Mouse (Mus musculus): ENCODE measurements around the gene Gast. TPM values are rescaled to one million over a fixed set of nuclear protein-coding genes. Genes with fewer than 3 reads are reported as not detected.
A peak's percentile ranks its signal among the peaks of the same experiment; 100 is the strongest.

Gast gene
- total and polyA plus RNA-seq, 3 experiments, result not detected

DNA sequence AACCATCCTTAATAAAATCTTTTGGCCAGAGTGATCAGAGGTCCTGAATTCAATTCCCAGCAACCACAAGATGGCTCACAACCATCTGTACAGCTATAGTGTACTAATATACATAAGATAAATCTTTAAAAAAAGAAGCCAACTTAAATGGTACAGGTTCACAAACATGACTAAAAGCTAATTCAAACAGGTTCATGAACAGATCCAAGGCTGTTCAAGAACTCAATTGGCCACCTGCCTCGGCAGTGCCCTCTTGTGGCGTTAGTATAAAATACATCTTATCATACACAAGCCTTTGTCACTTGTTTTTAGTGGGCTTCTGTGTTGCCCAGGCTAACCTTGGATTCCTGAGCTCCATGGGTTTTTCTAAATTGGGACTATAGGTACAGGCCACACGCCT, 10.6 kb upstream of the Gast start (continued):
- TF ChIP-seq KAT2A (IDR thresholded peaks at IDR 0.05; ENCODE audit: insufficient replicate concordance, low read length) (no peak), JUND (conservative IDR thresholded peaks at IDR 0.05; ENCODE audit: low read depth, low read length) (peak; percentile 50; the same call in 1 of the 2 replicates), RAD21 (IDR thresholded peaks at IDR 0.05; ENCODE audit: low read depth, low read length) (peak; percentile 33), USF1 (IDR thresholded peaks at IDR 0.05; ENCODE audit: low read depth, low read length) (no peak), PAX5 (IDR thresholded peaks at IDR 0.05; ENCODE audit: low read length) (no peak), NELFE (IDR thresholded peaks at IDR 0.05; ENCODE audit: low read depth, low read length) (no peak), CHD1 (IDR thresholded peaks at IDR 0.05; ENCODE audit: low read depth, low read length) (no peak)

DNA sequence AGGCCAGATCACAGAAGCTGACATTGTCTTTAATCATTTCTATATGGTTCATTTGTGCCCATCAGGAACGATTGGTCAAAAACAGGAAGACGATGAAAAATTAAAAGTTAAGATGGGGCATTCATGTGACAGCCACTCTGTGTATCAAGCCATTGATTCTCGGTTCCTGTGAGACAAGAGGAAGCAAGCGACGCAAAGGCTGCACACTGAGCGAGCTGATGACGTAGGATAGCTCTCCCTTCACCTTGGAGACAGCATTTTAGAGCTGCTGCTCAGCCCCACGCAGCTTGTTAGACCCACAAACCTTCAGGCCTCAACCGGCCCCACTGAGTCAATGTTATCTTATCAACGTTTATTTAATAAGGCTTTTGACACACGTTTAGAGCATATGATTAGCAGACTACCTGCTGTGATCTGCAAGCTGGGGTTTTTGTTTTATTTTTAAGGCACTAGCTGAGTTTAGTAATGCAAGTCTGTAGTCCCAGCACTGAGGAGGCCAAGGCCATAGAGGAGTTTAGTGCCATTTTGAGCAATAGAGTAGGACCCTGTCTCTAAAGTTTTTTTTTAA, 9.1 kb upstream of the Gast start:
- no peak overlapping the region for H3K27ac ChIP-seq (ENCODE audit: insufficient read depth, low read depth)
- dilution Hi-C loops (cut with MboI; ENCODE audit: extremely low pct_ligation_motif_present, extremely low pct_unique_long_range_greater_than_20kb, low sequenced_read_pairs), result no loop called here
- no peak for TF ChIP-seq TCF12 (IDR thresholded peaks at IDR 0.05; ENCODE audit: low read depth, low read length)
- TF ChIP-seq SIN3A (IDR thresholded peaks at IDR 0.05; ENCODE audit: low read length), result no peak
- TF ChIP-seq BHLHE40 (IDR thresholded peaks at IDR 0.05; ENCODE audit: low read depth, low read length), result no peak
- no peak for TF ChIP-seq MEF2A (IDR thresholded peaks at IDR 0.05; ENCODE audit: borderline replicate concordance, low read depth, low read length)
- no peak for TF ChIP-seq JUND (conservative IDR thresholded peaks at IDR 0.05; ENCODE audit: low read depth, low read length)
- no peak for TF ChIP-seq JUN (IDR thresholded peaks at IDR 0.05; ENCODE audit: insufficient read depth, low read depth, low read length)
- no peak for TF ChIP-seq ZC3H11A (IDR thresholded peaks at IDR 0.05; ENCODE audit: low read depth, low read length)
- no peak for TF ChIP-seq IRF4 (IDR thresholded peaks at IDR 0.05; ENCODE audit: low read depth, low read length)
- no peak for TF ChIP-seq USF2 (conservative IDR thresholded peaks at IDR 0.05; ENCODE audit: low read depth, low read length)
- TF ChIP-seq RAD21 (IDR thresholded peaks at IDR 0.05; ENCODE audit: low read depth, low read length), result no peak
- no peak for TF ChIP-seq MAFK (IDR thresholded peaks at IDR 0.05; ENCODE audit: insufficient replicate concordance, low read length)
- no peak for TF ChIP-seq ELF1 (IDR thresholded peaks at IDR 0.05; ENCODE audit: low read depth, low read length)
- TF ChIP-seq GABPA (IDR thresholded peaks at IDR 0.05; ENCODE audit: insufficient replicate concordance, low read depth, low read length), result no peak
- no peak for TF ChIP-seq RCOR1 (conservative IDR thresholded peaks at IDR 0.05; ENCODE audit: low read depth, low read length)
- no peak for TF ChIP-seq KAT2A (IDR thresholded peaks at IDR 0.05; ENCODE audit: insufficient replicate concordance, low read length)
- no peak for TF ChIP-seq USF1 (IDR thresholded peaks at IDR 0.05; ENCODE audit: low read depth, low read length)
- H3K4me2 ChIP-seq (ENCODE audit: insufficient read depth, low read depth, poor library complexity, severe bottlenecking), result no peak overlapping the region
- H3K4me3 ChIP-seq (replicated peaks in 1 of 3; ENCODE audit: low read depth in 2 of 3, low read length in 2 of 3, poor library complexity in 1 of 3), result no peak overlapping the region
- in situ Hi-C loops (cut with MboI; ENCODE audit: low pct_ligation_motif_present, low pct_unique_long_range_greater_than_20kb, low sequenced_read_pairs), result no loop called here
- H3K9me3 ChIP-seq (replicated peaks; ENCODE audit: low read length), result no peaks in the 10 kb centered on the region
- H3K4me1 ChIP-seq (ENCODE audit: control insufficient read depth in 1 of 2, insufficient read depth in 2 of 2), result peaks cover under 1 to 15% of the 10 kb centered on the region in 2 experiments; a peak in 3 of 4 replicates
- peaks cover 20 to 23% of the 10 kb centered on the region in 2 experiments for H3K36me3 ChIP-seq (replicated peaks in 1 of 2; ENCODE audit: control insufficient read depth in 1 of 2, insufficient read depth in 1 of 2, low read length in 1 of 2)
- H3K9ac ChIP-seq (ENCODE audit: insufficient read depth, low read depth), result no peak overlapping the region
- no peak for DNase-seq (ENCODE audit: extremely low read depth)
- peaks cover 19% of the 10 kb centered on the region for H3K79me2 ChIP-seq (replicated peaks; ENCODE audit: control insufficient read depth, extremely low read depth, insufficient read depth, poor library complexity, severe bottlenecking)
- peaks cover under 1% of the 10 kb centered on the region for H3K27me3 ChIP-seq (replicated peaks)

All from CH12.LX (cell line).